Mouse (Mus musculus): ENCODE results near the gene Plxnc1.

Gene Plxnc1

DNA sequence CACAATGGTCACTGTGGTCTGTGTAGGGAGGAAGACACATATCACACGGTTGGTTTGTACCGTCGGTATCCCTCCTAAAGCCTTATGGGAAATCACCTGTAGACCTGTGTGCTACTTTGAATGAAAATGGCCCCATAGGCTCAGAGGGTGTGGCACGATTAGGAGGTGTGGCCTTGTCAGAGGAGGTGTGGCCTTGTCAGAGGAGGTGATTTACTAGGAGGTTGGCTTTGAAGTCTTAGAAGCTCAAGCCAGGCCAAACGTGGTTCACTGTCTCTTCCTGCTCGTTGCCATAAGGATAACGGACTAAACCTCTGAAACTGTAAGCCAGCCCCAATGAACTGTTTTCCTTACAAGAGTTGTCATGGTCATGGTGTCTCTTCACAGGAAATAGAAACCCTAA lies 73.5 kb downstream of the Plxnc1 start:
- H3K4me3 ChIP-seq (replicated peaks; ENCODE audit: low read length), result no peak overlapping the region
- no peaks in the 10 kb centered on the region for H3K36me3 ChIP-seq (ENCODE audit: insufficient read depth, low read length)
- H3K9me3 ChIP-seq (ENCODE audit: low read length), result peaks cover 5% of the 10 kb centered on the region; the same call in 1 of the 2 replicates
- H3K27me3 ChIP-seq (ENCODE audit: insufficient read depth, low read length), result no peaks in the 10 kb centered on the region; the same call in 1 of the 2 replicates
- H3K4me1 ChIP-seq (replicated peaks; ENCODE audit: low read depth, low read length), result no peaks in the 10 kb centered on the region
- TF ChIP-seq CTCF (conservative IDR thresholded peaks at IDR 0.05; ENCODE audit: low read length), result no peak
- TF ChIP-seq POU5F1 (IDR thresholded peaks at IDR 0.05; ENCODE audit: borderline replicate concordance, low read length), result no peak
- TF ChIP-seq NANOG (IDR thresholded peaks at IDR 0.05; ENCODE audit: borderline replicate concordance, low read length), result no peak

GRCm38 (mm10) chr10:94866995-94867856 lies 77.4 kb downstream of the Plxnc1 start:
- no peak for TF ChIP-seq CTCF (conservative IDR thresholded peaks at IDR 0.05; ENCODE audit: low read length)
- no peak for TF ChIP-seq NANOG (IDR thresholded peaks at IDR 0.05; ENCODE audit: borderline replicate concordance, low read length)
- no peak for TF ChIP-seq POU5F1 (IDR thresholded peaks at IDR 0.05; ENCODE audit: borderline replicate concordance, low read length)
- H3K36me3 ChIP-seq (ENCODE audit: insufficient read depth, low read length), result no peaks in the 10 kb centered on the region
- H3K27me3 ChIP-seq (ENCODE audit: insufficient read depth, low read length), result no peaks in the 10 kb centered on the region; the same call in 1 of the 2 replicates
- no peaks in the 10 kb centered on the region for H3K4me1 ChIP-seq (replicated peaks; ENCODE audit: low read depth, low read length)
- no peak overlapping the region for H3K4me3 ChIP-seq (replicated peaks; ENCODE audit: low read length)
- H3K9me3 ChIP-seq (ENCODE audit: low read length), result peaks cover 5% of the 10 kb centered on the region; the same call in 1 of the 2 replicates

DNA sequence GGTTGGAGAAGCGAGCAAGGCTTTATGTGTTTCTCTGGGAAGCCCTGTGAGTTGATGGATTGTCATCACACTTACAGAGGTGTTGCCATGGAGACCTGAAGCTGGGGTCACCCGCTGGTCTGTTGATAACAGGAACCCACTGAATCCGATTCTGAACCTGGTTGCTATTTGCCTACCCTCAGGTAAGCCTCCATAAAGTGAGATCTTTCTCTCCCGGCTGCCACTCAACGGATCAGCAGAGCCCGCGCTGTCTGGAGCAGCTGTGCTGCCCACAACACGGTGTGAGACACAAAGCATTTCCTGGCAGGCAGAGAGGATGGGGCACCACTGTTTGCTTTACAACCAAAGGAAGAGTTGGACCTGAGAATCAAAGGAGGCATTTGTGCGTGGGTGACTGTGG lies 79.4 kb downstream of the Plxnc1 start:
- no peaks in the 10 kb centered on the region for H3K4me1 ChIP-seq (replicated peaks; ENCODE audit: low read depth, low read length)
- H3K36me3 ChIP-seq (ENCODE audit: insufficient read depth, low read length), result no peaks in the 10 kb centered on the region
- H3K9me3 ChIP-seq (ENCODE audit: low read length), result no peaks in the 10 kb centered on the region
- H3K27me3 ChIP-seq (ENCODE audit: insufficient read depth, low read length), result no peaks in the 10 kb centered on the region; the same call in 1 of the 2 replicates
- no peak overlapping the region for H3K4me3 ChIP-seq (replicated peaks; ENCODE audit: low read length)
- TF ChIP-seq CTCF (conservative IDR thresholded peaks at IDR 0.05; ENCODE audit: low read length) (no peak), POU5F1 (IDR thresholded peaks at IDR 0.05; ENCODE audit: borderline replicate concordance, low read length) (no peak), NANOG (IDR thresholded peaks at IDR 0.05; ENCODE audit: borderline replicate concordance, low read length) (no peak)

GRCm38 (mm10) chr10:94864199-94864928 lies 80.3 kb downstream of the Plxnc1 start:
- H3K4me1 ChIP-seq (replicated peaks; ENCODE audit: low read depth, low read length), result no peaks in the 10 kb centered on the region
- H3K4me3 ChIP-seq (replicated peaks; ENCODE audit: low read length), result no peak overlapping the region
- no peaks in the 10 kb centered on the region for H3K9me3 ChIP-seq (ENCODE audit: low read length)
- no peaks in the 10 kb centered on the region; the same call in 1 of the 2 replicates for H3K27me3 ChIP-seq (ENCODE audit: insufficient read depth, low read length)
- H3K36me3 ChIP-seq (ENCODE audit: insufficient read depth, low read length), result no peaks in the 10 kb centered on the region
- TF ChIP-seq CTCF (conservative IDR thresholded peaks at IDR 0.05; ENCODE audit: low read length) (no peak), POU5F1 (IDR thresholded peaks at IDR 0.05; ENCODE audit: borderline replicate concordance, low read length) (no peak), NANOG (IDR thresholded peaks at IDR 0.05; ENCODE audit: borderline replicate concordance, low read length) (no peak)

GRCm38 (mm10) chr10:94863251-94863650 lies 81.4 kb downstream of the Plxnc1 start:
- no peaks in the 10 kb centered on the region; the same call in 1 of the 2 replicates for H3K27me3 ChIP-seq (ENCODE audit: insufficient read depth, low read length)
- H3K9me3 ChIP-seq (ENCODE audit: low read length), result no peaks in the 10 kb centered on the region
- H3K36me3 ChIP-seq (ENCODE audit: insufficient read depth, low read length), result no peaks in the 10 kb centered on the region
- H3K4me1 ChIP-seq (replicated peaks; ENCODE audit: low read depth, low read length), result no peaks in the 10 kb centered on the region
- TF ChIP-seq CTCF (conservative IDR thresholded peaks at IDR 0.05; ENCODE audit: low read length) (no peak), NANOG (IDR thresholded peaks at IDR 0.05; ENCODE audit: borderline replicate concordance, low read length) (no peak), POU5F1 (IDR thresholded peaks at IDR 0.05; ENCODE audit: borderline replicate concordance, low read length) (no peak)
- no peak overlapping the region for H3K4me3 ChIP-seq (replicated peaks; ENCODE audit: low read length)

DNA sequence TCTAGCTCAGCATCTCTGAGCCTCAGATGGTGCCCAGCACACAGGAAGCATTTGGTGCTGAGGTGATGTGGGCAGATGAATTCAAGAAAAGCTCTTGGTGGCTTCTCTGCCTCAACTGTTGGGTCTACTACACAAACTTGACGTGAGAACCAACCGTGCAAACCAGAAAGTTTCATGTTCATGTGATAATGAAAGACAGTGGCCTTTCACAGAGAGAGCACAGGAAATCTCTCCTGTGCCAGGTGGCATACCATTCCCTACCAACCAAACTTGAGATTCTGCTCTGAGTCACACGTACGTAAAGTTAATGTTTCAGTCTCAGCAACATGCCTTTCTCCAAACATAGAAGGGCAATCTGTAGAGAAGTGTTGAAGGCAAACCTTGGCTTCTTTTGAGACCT lies 83.8 kb downstream of the Plxnc1 start:
- Histone ChIP-seq H3K9me3 (ENCODE audit: low read length) (no peaks in the 10 kb centered on the region), H3K4me3 (replicated peaks; ENCODE audit: low read length) (no peak overlapping the region), H3K36me3 (ENCODE audit: insufficient read depth, low read length) (no peaks in the 10 kb centered on the region), H3K4me1 (replicated peaks; ENCODE audit: low read depth, low read length) (no peaks in the 10 kb centered on the region), H3K27me3 (ENCODE audit: insufficient read depth, low read length) (no peaks in the 10 kb centered on the region)
- no peak for TF ChIP-seq POU5F1 (IDR thresholded peaks at IDR 0.05; ENCODE audit: borderline replicate concordance, low read length)
- TF ChIP-seq NANOG (IDR thresholded peaks at IDR 0.05; ENCODE audit: borderline replicate concordance, low read length), result no peak
- no peak for TF ChIP-seq CTCF (conservative IDR thresholded peaks at IDR 0.05; ENCODE audit: low read length)

GRCm38 (mm10) chr10:94858277-94859033 lies 86.2 kb downstream of the Plxnc1 start:
- H3K4me3 ChIP-seq (replicated peaks; ENCODE audit: low read length), result no peak overlapping the region
- no peaks in the 10 kb centered on the region for H3K4me1 ChIP-seq (replicated peaks; ENCODE audit: low read depth, low read length)
- H3K36me3 ChIP-seq (ENCODE audit: insufficient read depth, low read length), result no peaks in the 10 kb centered on the region
- no peaks in the 10 kb centered on the region for H3K27me3 ChIP-seq (ENCODE audit: insufficient read depth, low read length)
- no peaks in the 10 kb centered on the region for H3K9me3 ChIP-seq (ENCODE audit: low read length)
- TF ChIP-seq POU5F1 (IDR thresholded peaks at IDR 0.05; ENCODE audit: borderline replicate concordance, low read length), result no peak
- TF ChIP-seq CTCF (conservative IDR thresholded peaks at IDR 0.05; ENCODE audit: low read length), result no peak
- no peak for TF ChIP-seq NANOG (IDR thresholded peaks at IDR 0.05; ENCODE audit: borderline replicate concordance, low read length)

GRCm38 (mm10) chr10:94850565-94850964 lies 94.1 kb downstream of the Plxnc1 start:
- Histone ChIP-seq H3K4me1 (replicated peaks; ENCODE audit: low read depth, low read length) (no peaks in the 10 kb centered on the region), H3K27me3 (ENCODE audit: insufficient read depth, low read length) (no peaks in the 10 kb centered on the region), H3K36me3 (ENCODE audit: insufficient read depth, low read length) (no peaks in the 10 kb centered on the region), H3K9me3 (ENCODE audit: low read length) (no peaks in the 10 kb centered on the region), H3K4me3 (replicated peaks; ENCODE audit: low read length) (no peak overlapping the region)
- TF ChIP-seq NANOG (IDR thresholded peaks at IDR 0.05; ENCODE audit: borderline replicate concordance, low read length) (no peak), POU5F1 (IDR thresholded peaks at IDR 0.05; ENCODE audit: borderline replicate concordance, low read length) (no peak), CTCF (conservative IDR thresholded peaks at IDR 0.05; ENCODE audit: low read length) (no peak)

All from E14TG2a.4 (cell line).